Mouse (Mus musculus) c-Kit-positive CD71-positive TER-119-positive erythroid progenitor cells, embryonic 14.5 days (primary cell): Measurements from ENCODE around the gene Kif18b.

Source experiments
- DNase-seq: peaks from one replicate; pipeline ENCODE4 v3.0.0-alpha.2; 2013; ENCODE audit warnings: low spot score

Kif18b gene

DNA sequence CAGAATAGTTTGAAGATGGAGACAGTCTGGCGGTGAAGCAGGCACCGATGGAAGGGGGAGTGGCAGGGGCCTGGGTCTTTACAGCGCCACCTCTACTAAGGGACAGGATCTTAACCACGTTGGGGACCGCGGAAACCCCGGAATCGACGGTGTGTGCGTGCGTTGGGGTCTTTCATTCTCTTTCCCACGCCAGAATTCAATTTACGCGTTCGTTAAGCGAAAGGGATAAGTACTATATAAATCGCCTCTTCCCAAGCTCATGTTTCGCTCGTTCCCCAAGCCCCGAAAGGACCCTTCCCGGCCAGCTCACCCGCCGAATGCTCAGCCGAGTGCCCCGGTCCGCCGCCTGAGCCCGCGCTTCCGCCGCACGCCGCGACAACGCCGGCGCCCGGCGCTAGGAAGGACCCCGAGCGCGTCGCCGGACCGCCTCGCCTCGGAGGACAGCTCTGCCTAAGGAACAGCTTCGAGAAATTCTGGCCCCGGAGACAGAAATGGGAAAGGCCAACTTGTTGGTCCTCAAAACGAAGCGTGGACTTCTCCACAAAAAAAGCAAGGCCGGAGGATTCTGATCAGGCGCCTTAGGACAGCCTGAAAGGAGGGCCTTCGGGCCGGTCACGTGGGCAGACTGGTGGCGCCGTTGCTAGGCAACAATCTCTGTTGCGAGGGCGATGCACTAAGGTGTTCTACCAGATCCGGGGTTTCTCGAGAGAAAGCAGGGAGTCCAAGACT is 44.2 kb downstream of the Kif18b start, which contains the start of the genes Eftud2 and Ccdc103:
Gene Eftud2 (minus strand): TSS at position 401 of the 729 bp plus-strand sequence.
Gene Ccdc103 (plus strand): TSS at position 620 of the 729 bp plus-strand sequence.
- DNase-seq, result peak; percentile 96

DNA sequence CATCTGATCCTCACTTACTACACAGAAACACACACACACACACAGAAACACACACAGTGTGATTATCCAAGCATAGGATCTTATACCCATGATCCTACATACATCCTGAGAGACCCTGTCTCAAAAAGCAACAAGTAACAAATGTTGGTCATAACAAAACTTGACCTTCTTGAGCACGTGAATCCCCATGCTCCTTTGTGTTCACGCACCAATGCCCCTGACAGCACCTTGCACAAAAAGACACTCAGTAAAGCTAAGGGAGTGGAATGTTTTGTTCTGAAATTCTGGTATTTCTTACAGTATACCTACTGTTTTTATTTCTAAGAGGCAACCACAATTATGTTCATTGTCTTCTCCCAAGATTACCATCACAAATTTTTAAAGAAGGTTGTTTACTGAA is 45.4 kb downstream of the Kif18b start:
- no peak for DNase-seq

DNA sequence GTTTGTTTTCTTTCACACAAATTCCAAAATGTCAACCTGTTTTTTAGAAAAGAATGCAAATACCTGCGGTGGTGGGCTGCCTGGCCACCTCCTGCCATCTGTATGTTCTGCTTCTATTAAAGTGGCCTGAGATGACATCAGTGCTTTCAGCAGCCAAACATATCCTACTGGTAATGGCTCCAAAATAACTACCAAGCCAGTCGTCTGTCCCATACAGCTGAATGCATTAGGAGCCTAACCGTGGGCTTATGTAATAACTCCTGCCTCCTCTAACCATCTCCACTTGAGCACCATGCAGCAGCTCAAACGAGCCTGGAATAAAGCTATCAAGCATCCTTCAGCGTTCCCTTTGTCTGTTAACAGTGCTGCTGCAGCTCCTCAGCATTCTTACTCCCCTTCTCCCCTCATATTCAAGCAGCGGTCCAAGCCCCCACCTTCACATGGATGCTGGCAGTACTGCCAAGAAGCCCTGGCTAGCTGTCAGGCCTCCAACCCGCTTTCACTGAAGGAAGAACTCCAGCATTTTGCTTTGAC is 50.1 kb downstream of the Kif18b start:
- DNase-seq, result no peak

DNA sequence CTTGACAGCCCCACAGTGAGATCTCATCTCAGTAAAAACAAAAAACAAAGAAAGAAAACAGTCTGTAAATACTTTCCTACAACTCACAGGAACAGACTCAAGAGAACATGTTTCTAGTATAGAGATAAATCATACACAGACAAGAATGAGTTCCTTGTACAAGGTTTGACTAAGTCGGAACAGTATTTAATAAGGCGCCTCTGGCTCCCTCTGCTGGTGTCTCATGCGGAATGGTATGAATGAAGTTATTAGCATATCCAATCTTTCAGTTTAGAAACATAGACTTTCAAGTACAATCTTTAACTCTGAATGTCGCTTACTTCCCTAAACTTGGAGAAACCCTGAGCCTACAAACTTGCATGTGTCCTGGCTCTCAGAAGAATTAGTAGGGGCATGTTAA is 60.7 kb downstream of the Kif18b start:
- peak; percentile 47 for DNase-seq

DNA sequence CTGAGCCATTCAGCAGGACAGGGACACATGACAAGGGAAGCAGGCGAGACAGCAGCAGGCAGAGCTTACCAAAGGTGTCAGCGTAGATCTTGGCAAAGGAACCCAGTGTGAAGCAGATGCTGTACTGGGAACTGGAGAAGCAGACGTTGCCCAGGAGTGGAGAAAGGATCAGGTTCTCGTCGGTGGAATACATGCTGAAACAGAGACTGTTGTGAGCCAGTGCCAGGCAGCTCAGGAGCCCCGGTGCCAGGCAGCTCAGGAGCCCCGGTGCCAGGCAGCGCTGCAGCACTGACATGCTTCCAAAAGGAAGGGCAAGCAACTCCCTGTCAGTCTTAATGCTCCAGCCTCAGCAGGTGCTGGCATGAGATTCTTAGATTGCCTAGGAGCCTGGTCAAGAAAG is 65.0 kb downstream of the Kif18b start:
- no peak for DNase-seq

- DNase-seq, result no peak
Measured at GRCm38 (mm10) chr11:102858951-102859350, 66.0 kb downstream of the Kif18b start.

DNA sequence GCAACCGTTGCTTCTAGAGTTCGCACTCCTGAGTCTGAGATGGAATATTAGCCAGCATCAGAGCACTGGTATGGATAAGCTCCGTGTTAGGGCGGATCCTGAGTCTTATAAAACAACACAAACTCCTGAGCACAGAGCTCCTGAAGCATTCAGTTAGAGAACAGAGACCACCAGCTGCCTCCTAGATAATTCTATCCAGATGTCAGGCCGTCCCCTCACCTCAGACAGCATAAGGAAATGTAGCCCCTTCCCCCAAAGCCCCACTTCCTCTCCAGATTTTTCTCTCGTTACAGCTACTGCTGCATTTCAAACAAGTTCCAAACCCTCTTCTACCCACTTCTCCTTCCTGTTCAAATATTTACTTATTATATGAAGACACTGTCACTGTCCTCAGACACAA is 69.0 kb downstream of the Kif18b start:
- no peak for DNase-seq
